Mouse (Mus musculus) heart, embryonic 16.5 days (tissue): ENCODE data around the gene Stk26. TPM values are rescaled to one million over a fixed set of nuclear protein-coding genes. Genes with fewer than 3 reads are reported as not detected.

Source experiments
- ATAC-seq: fragments of 200-750 bp; cut with Nextera tagmentation; replicated peaks from 2 replicates; pipeline ENCODE4 v1.8.0; 2017; ENCODE audit warnings: moderate number of reproducible peaks; ENCODE audit not compliant: insufficient read depth, low FRiP score; ENCODE audit errors: extremely low read depth
- H3K27ac ChIP-seq: fragments of 300-500 bp; sonication (generic); 2 replicates; pipeline ENCODE4 v1.5.1; 2014; ENCODE audit warnings: mild to moderate bottlenecking, low read length, control low read depth, moderate library complexity
- H3K27me3 ChIP-seq: fragments of 300-500 bp; sonication (generic); 2 replicates; pipeline ENCODE4 v1.6.1; 2014; ENCODE audit warnings: low read length, mixed read lengths; ENCODE audit not compliant: control insufficient read depth, insufficient read depth
- H3K36me3 ChIP-seq: fragments of 300-500 bp; sonication (generic); 2 replicates; pipeline ENCODE4 v1.6.1; 2014; ENCODE audit not compliant: control insufficient read depth, insufficient read depth
- H3K4me1 ChIP-seq: fragments of 300-500 bp; sonication (generic); 2 replicates; pipeline ENCODE4 v1.6.1; 2014; ENCODE audit warnings: low read length, mixed read lengths; ENCODE audit not compliant: control insufficient read depth, insufficient read depth
- H3K4me2 ChIP-seq: fragments of 300-500 bp; sonication (generic); 2 replicates; pipeline ENCODE4 v1.6.1; 2014; ENCODE audit warnings: low read depth, mild to moderate bottlenecking, control low read depth, low read length
- H3K4me3 ChIP-seq: fragments of 300-500 bp; sonication (generic); 2 replicates; pipeline ENCODE4 v1.5.1; 2014; ENCODE audit warnings: mild to moderate bottlenecking, control low read depth, low read length
- H3K9ac ChIP-seq: fragments of 300-500 bp; sonication (generic); 2 replicates; pipeline ENCODE4 v1.6.1; 2014; ENCODE audit warnings: low read length, control low read depth
- H3K9me3 ChIP-seq: fragments of 300-500 bp; sonication (generic); replicated peaks from 2 replicates; pipeline ENCODE4 v1.6.1; 2016; ENCODE audit warnings: low read length; ENCODE audit not compliant: control insufficient read depth
- WGBS: fragments of 180-500 bp; shearing (Covaris S2); extraction: QIAGEN DNeasy Blood & Tissue Kit; methylation state at CpG from one replicate; pipeline ENCODE4 v1.1.7; 2014; 5-methylcytosine and 5-hydroxymethylcytosine counted together
- polyA plus RNA-seq: library from polyadenylated mRNA; unstranded; fragments of >200 nt; fragmentation: Nextera tagmentation; extraction: Ambion mirVana; gene quantifications from 2 replicates; pipeline ENCODE4 v1.2.1, GENCODE M21; 2015

Stk26 gene
- polyA plus RNA-seq = 3.3 and 4.3 TPM in 2 replicates

GRCm38 (mm10) chrX:50840847-50841560 is at the start of gene Stk26:
Gene Stk26, plus strand, starts transcription at chrX:50841047.
- no peaks in the 10 kb centered on the region for H3K36me3 ChIP-seq
- H3K9me3 ChIP-seq = no peaks in the 10 kb centered on the region
- 14% methylated on average over 31 of the region's 31 CpGs for WGBS
- peak; percentile 93 for ATAC-seq
- peak within 1 kb of the TSS; percentile 64 for H3K9ac ChIP-seq
- peak within 1 kb of the TSS; percentile 65 for H3K4me3 ChIP-seq
- H3K4me2 ChIP-seq = peak within 1 kb of the TSS; percentile 78
- no peaks in the 10 kb centered on the region for H3K4me1 ChIP-seq
- peak within 1 kb of the TSS; percentile 18; the same call in 1 of the 2 replicates for H3K27ac ChIP-seq
- peaks cover 3% of the 10 kb centered on the region for H3K27me3 ChIP-seq

GRCm38 (mm10) chrX:50793005-50793680 is 47.7 kb upstream of the Stk26 start:
- Histone ChIP-seq H3K27ac (no peak overlapping the region), H3K4me1 (peaks cover 3% of the 10 kb centered on the region; the same call in 1 of the 2 replicates), H3K9me3 (no peaks in the 10 kb centered on the region), H3K27me3 (no peaks in the 10 kb centered on the region), H3K4me3 (no peak overlapping the region), H3K4me2 (no peak overlapping the region), H3K9ac (no peak overlapping the region), H3K36me3 (no peaks in the 10 kb centered on the region)
- 50% methylated on average over 4 of the region's 4 CpGs for WGBS
- ATAC-seq = no peak

- Histone ChIP-seq H3K4me1 (peaks cover 3% of the 10 kb centered on the region; the same call in 1 of the 2 replicates), H3K27me3 (no peaks in the 10 kb centered on the region), H3K9ac (no peak overlapping the region), H3K36me3 (no peaks in the 10 kb centered on the region), H3K4me2 (no peak overlapping the region), H3K9me3 (no peaks in the 10 kb centered on the region), H3K4me3 (no peak overlapping the region), H3K27ac (no peak overlapping the region)
- no peak for ATAC-seq
- 41% methylated on average over 1 of the region's 1 CpGs for WGBS
These were observed 43.0 kb upstream of the Stk26 start for GRCm38 (mm10) chrX:50797798-50798197.

GRCm38 (mm10) chrX:50798571-50798970 is 42.3 kb upstream of the Stk26 start:
- Histone ChIP-seq H3K9me3 (no peaks in the 10 kb centered on the region), H3K27me3 (no peaks in the 10 kb centered on the region), H3K9ac (no peak overlapping the region), H3K4me1 (peaks cover 3% of the 10 kb centered on the region; the same call in 1 of the 2 replicates), H3K27ac (no peak overlapping the region), H3K4me3 (no peak overlapping the region), H3K36me3 (no peaks in the 10 kb centered on the region), H3K4me2 (no peak overlapping the region)
- ATAC-seq = no peak
- WGBS = 78% methylated on average over 10 of the region's 10 CpGs

- ATAC-seq = no peak
- Histone ChIP-seq H3K36me3 (no peaks in the 10 kb centered on the region), H3K9ac (no peak overlapping the region), H3K27ac (no peak overlapping the region), H3K4me2 (no peak overlapping the region), H3K9me3 (no peaks in the 10 kb centered on the region), H3K27me3 (no peaks in the 10 kb centered on the region), H3K4me1 (peaks cover 3% of the 10 kb centered on the region; the same call in 1 of the 2 replicates), H3K4me3 (no peak overlapping the region)
- WGBS = 62% methylated on average over 8 of the region's 8 CpGs
These were observed 41.1 kb upstream of the Stk26 start for GRCm38 (mm10) chrX:50799656-50800188.

GRCm38 (mm10) chrX:50805654-50806053 is 35.2 kb upstream of the Stk26 start:
- WGBS = 25% methylated on average over 4 of the region's 4 CpGs
- Histone ChIP-seq H3K4me1 (no peaks in the 10 kb centered on the region), H3K27me3 (no peaks in the 10 kb centered on the region), H3K4me2 (no peak overlapping the region), H3K36me3 (no peaks in the 10 kb centered on the region), H3K27ac (no peak overlapping the region), H3K9me3 (no peaks in the 10 kb centered on the region), H3K4me3 (no peak overlapping the region), H3K9ac (no peak overlapping the region)
- no peak for ATAC-seq

GRCm38 (mm10) chrX:50823856-50824255 is 17.0 kb upstream of the Stk26 start:
- no peak for ATAC-seq
- H3K4me3 ChIP-seq = no peak overlapping the region
- no peak overlapping the region for H3K4me2 ChIP-seq
- H3K9ac ChIP-seq = no peak overlapping the region
- H3K27me3 ChIP-seq = no peaks in the 10 kb centered on the region
- H3K27ac ChIP-seq = no peak overlapping the region
- no peaks in the 10 kb centered on the region for H3K9me3 ChIP-seq
- WGBS = 33% methylated on average over 6 of the region's 6 CpGs
- no peaks in the 10 kb centered on the region for H3K4me1 ChIP-seq
- H3K36me3 ChIP-seq = no peaks in the 10 kb centered on the region

GRCm38 (mm10) chrX:50835592-50835991 is 5.3 kb upstream of the Stk26 start:
- H3K4me2 ChIP-seq = no peak overlapping the region
- no peak overlapping the region for H3K9ac ChIP-seq
- H3K9me3 ChIP-seq = no peaks in the 10 kb centered on the region
- no peaks in the 10 kb centered on the region for H3K4me1 ChIP-seq
- no peak overlapping the region for H3K27ac ChIP-seq
- WGBS = 69% methylated on average over 3 of the region's 3 CpGs
- H3K36me3 ChIP-seq = no peaks in the 10 kb centered on the region
- H3K27me3 ChIP-seq = no peaks in the 10 kb centered on the region
- ATAC-seq = no peak
- no peak overlapping the region for H3K4me3 ChIP-seq
